ENCODE assay signal across 8 mouse cellular contexts in genomic region chr3:108654566-108654965, GRCm38 (mm10). TPM values are rescaled to one million over a fixed set of nuclear protein-coding genes. Genes with fewer than 3 reads are reported as not detected.
DNase-seq lines count a peak whose midpoint lies in the region; ATAC-seq and TF ChIP-seq lines count a peak whose summit lies in the region.

No protein-coding gene starts in this region.

- no peaks in the 10 kb centered on the region for H3K27me3 ChIP-seq in heart, embryonic 13.5 days (replicated peaks)
- no peaks in the 10 kb centered on the region for H3K27me3 ChIP-seq in ES-Bruce4 (ENCODE audit: control insufficient read depth, insufficient read depth, low read length, poor library complexity, severe bottlenecking)
- H3K27me3 ChIP-seq in forebrain, embryonic 12.5 days = no peaks in the 10 kb centered on the region
- H3K27me3 ChIP-seq in liver, embryonic 13.5 days = no peaks in the 10 kb centered on the region
- H3K27me3 ChIP-seq in stomach, postnatal 0 days (ENCODE audit: control insufficient read depth, insufficient read depth, low read length) = no peaks in the 10 kb centered on the region

- H3K4me1 ChIP-seq in heart, embryonic 13.5 days = peaks cover 16% of the 10 kb centered on the region
- H3K4me1 ChIP-seq in ES-Bruce4 (ENCODE audit: control insufficient read depth, insufficient read depth, low read length) = no peaks in the 10 kb centered on the region
- H3K4me1 ChIP-seq in forebrain, embryonic 12.5 days = peaks cover 18% of the 10 kb centered on the region
- H3K4me1 ChIP-seq in liver, embryonic 13.5 days (replicated peaks) = peaks cover 25% of the 10 kb centered on the region
- no peaks in the 10 kb centered on the region for H3K4me1 ChIP-seq in stomach, postnatal 0 days (replicated peaks; ENCODE audit: control insufficient read depth, insufficient read depth)

- DNase-seq in heart, adult 8-10 months (ENCODE audit: low spot score) = no peak
- DNase-seq in liver, embryonic 13.5 days = no peak
- no peak for DNase-seq in stomach, postnatal 0 days (ENCODE audit: low spot score)
- DNase-seq in left cerebral cortex, postnatal 14 days (ENCODE audit: low spot score in 2 of 2) = no peak
- DNase-seq in retina, embryonic 14.5 days (ENCODE audit: low spot score) = no peak

- no peak for TF ChIP-seq POLR2A in ES-Bruce4 (IDR thresholded peaks at IDR 0.05; ENCODE audit: insufficient read depth, low read length)

- H3K4me2 ChIP-seq in heart, embryonic 13.5 days = peak overlapping the region; percentile 75
- H3K4me2 ChIP-seq in forebrain, embryonic 12.5 days = peak overlapping the region; percentile 63
- H3K4me2 ChIP-seq in liver, embryonic 13.5 days = peak overlapping the region; percentile 77
- H3K4me2 ChIP-seq in stomach, postnatal 0 days (replicated peaks; ENCODE audit: low read depth) = peak overlapping the region; percentile 64

- no peak for TF ChIP-seq CTCF in ES-Bruce4 (IDR thresholded peaks at IDR 0.05; ENCODE audit: low read depth, low read length)
- TF ChIP-seq CTCF in stomach, postnatal 0 days (IDR thresholded peaks at IDR 0.05; ENCODE audit: low read depth) = no peak

- intact Hi-C loops in left cerebral cortex, postnatal 14 days (cut with DNase I) = no loop called here

- 22% methylated on average over 14 of the region's 14 CpGs for WGBS in heart, embryonic 13.5 days
- WGBS in forebrain, embryonic 12.5 days = 31% methylated on average over 14 of the region's 14 CpGs
- 5% methylated on average over 14 of the region's 14 CpGs for WGBS in liver, embryonic 13.5 days (ENCODE audit: insufficient replicate concordance)
- WGBS in stomach, postnatal 0 days = 15% methylated on average over 14 of the region's 14 CpGs

- peak overlapping the region; percentile 89 for H3K9ac ChIP-seq in heart, embryonic 13.5 days
- H3K9ac ChIP-seq in ES-Bruce4 (ENCODE audit: low read depth, poor library complexity, severe bottlenecking) = peak overlapping the region; percentile 81
- H3K9ac ChIP-seq in forebrain, embryonic 12.5 days = peak overlapping the region; percentile 87
- peak overlapping the region; percentile 83 for H3K9ac ChIP-seq in liver, embryonic 13.5 days
- peak overlapping the region; percentile 89 for H3K9ac ChIP-seq in stomach, postnatal 0 days (ENCODE audit: low read length)

- peaks cover 11% of the 10 kb centered on the region; the same call in 1 of the 2 replicates for H3K36me3 ChIP-seq in heart, embryonic 13.5 days
- no peaks in the 10 kb centered on the region for H3K36me3 ChIP-seq in ES-Bruce4 (ENCODE audit: control insufficient read depth, insufficient read depth, low read length, poor library complexity, severe bottlenecking)
- peaks cover 5% of the 10 kb centered on the region; the same call in 1 of the 2 replicates for H3K36me3 ChIP-seq in forebrain, embryonic 12.5 days (replicated peaks)
- peaks cover 13% of the 10 kb centered on the region; the same call in 1 of the 2 replicates for H3K36me3 ChIP-seq in liver, embryonic 13.5 days
- no peaks in the 10 kb centered on the region for H3K36me3 ChIP-seq in stomach, postnatal 0 days (ENCODE audit: control insufficient read depth, insufficient read depth, low read length)

- ATAC-seq in heart, embryonic 13.5 days (ENCODE audit: extremely low read depth, insufficient number of reproducible peaks, low FRiP score, low TSS enrichment) = no peak
- ATAC-seq in forebrain, embryonic 12.5 days (ENCODE audit: low FRiP score) = no peak
- ATAC-seq in liver, embryonic 13.5 days (ENCODE audit: low read depth) = no peak
- no peak for ATAC-seq in stomach, postnatal 0 days (ENCODE audit: low FRiP score, low TSS enrichment)

- no peak overlapping the region for H3K27ac ChIP-seq in heart, embryonic 13.5 days (replicated peaks)
- no peak overlapping the region for H3K27ac ChIP-seq in ES-Bruce4 (ENCODE audit: insufficient read depth, low read length)
- no peak overlapping the region for H3K27ac ChIP-seq in forebrain, embryonic 12.5 days
- peak overlapping the region; percentile 71 for H3K27ac ChIP-seq in liver, embryonic 13.5 days
- no peak overlapping the region for H3K27ac ChIP-seq in stomach, postnatal 0 days (replicated peaks)

- H3K4me3 ChIP-seq in heart, embryonic 13.5 days = peak overlapping the region; percentile 76
- peak overlapping the region; percentile 96 for H3K4me3 ChIP-seq in ES-Bruce4 (ENCODE audit: low read depth, low read length)
- peak overlapping the region; percentile 85 for H3K4me3 ChIP-seq in forebrain, embryonic 12.5 days (replicated peaks)
- peak overlapping the region; percentile 76 for H3K4me3 ChIP-seq in liver, embryonic 13.5 days (replicated peaks)
- H3K4me3 ChIP-seq in stomach, postnatal 0 days (ENCODE audit: low read depth, low read length) = peak overlapping the region; percentile 90

- TF ChIP-seq EP300 in ES-Bruce4 (IDR thresholded peaks at IDR 0.05; ENCODE audit: insufficient read depth, low read depth, low read length) = no peak
- TF ChIP-seq EP300 in stomach, postnatal 0 days (optimal IDR thresholded peaks at IDR 0.05) = no peak

- H3K9me3 ChIP-seq in heart, embryonic 13.5 days = no peaks in the 10 kb centered on the region
- no peaks in the 10 kb centered on the region for H3K9me3 ChIP-seq in ES-Bruce4 (replicated peaks; ENCODE audit: control insufficient read depth, insufficient read depth, low read length, poor library complexity, severe bottlenecking)
- H3K9me3 ChIP-seq in forebrain, embryonic 12.5 days = no peaks in the 10 kb centered on the region
- no peaks in the 10 kb centered on the region for H3K9me3 ChIP-seq in liver, embryonic 13.5 days (replicated peaks)
- no peaks in the 10 kb centered on the region for H3K9me3 ChIP-seq in stomach, postnatal 0 days (ENCODE audit: control insufficient read depth, low read length)

RNA-seq across cellular contexts. Expression of gene Clcc1, which starts 0.9 kb away (rescaled TPM):
- polyA plus RNA-seq in heart, embryonic 13.5 days (2015; fragmentation: Nextera tagmentation; extraction: Ambion mirVana) = 43.5 and 46.4 TPM in 2 replicates
- total RNA-seq in heart, adult 8-10 months (2022) = 10 to 100 TPM; 40.5 to 51.6 (median 47.0) TPM
- 22.6 and 25.2 TPM in 2 replicates for polyA plus RNA-seq in ES-Bruce4 (2011; ENCODE audit: insufficient read depth, insufficient read length, low read depth, missing spikeins)
- 65.5 and 71.0 TPM in 2 replicates for polyA plus RNA-seq in forebrain, embryonic 12.5 days (2016; fragmentation: Nextera tagmentation; extraction: Ambion mirVana)
- 44.6 and 49.3 TPM in 2 replicates for polyA plus RNA-seq in liver, embryonic 13.5 days (2015; fragmentation: Nextera tagmentation; extraction: Ambion mirVana)
- 53.8 and 60.9 TPM in 2 replicates for polyA plus RNA-seq in stomach, postnatal 0 days (2015; fragmentation: Nextera tagmentation; extraction: Ambion mirVana)
- 10 to 100 TPM; 23.4 to 23.5 TPM for total RNA-seq in left cerebral cortex, postnatal 14 days (2021)
